Mouse (Mus musculus) hindlimb bud, embryonic 11.5 days (tissue): ENCODE data around the gene Pdk2.

ENCODE experiments used
- DNase-seq: peaks from one replicate; pipeline ENCODE4 v3.0.0-alpha.2; 2012; ENCODE audit warnings: low read depth, low spot score; ENCODE audit errors: extremely low spot score

Pdk2 gene

GRCm38 (mm10) chr11:95041139-95041609, at the start of gene Pdk2:
Gene Pdk2 (minus strand): TSS chr11:95041354.
- peak; percentile 93 for DNase-seq

- DNase-seq, result no peak
Observed at GRCm38 (mm10) chr11:95088857-95089779, 48.0 kb upstream of the Pdk2 start.

GRCm38 (mm10) chr11:95088286-95088685, 47.1 kb upstream of the Pdk2 start:
- no peak for DNase-seq

GRCm38 (mm10) chr11:95087301-95088228, 46.4 kb upstream of the Pdk2 start:
- no peak for DNase-seq

- no peak for DNase-seq
Observed at GRCm38 (mm10) chr11:95086229-95086628, 45.1 kb upstream of the Pdk2 start.

GRCm38 (mm10) chr11:95085710-95086109, 44.6 kb upstream of the Pdk2 start:
- DNase-seq, result no peak

GRCm38 (mm10) chr11:95084811-95085382, 43.7 kb upstream of the Pdk2 start:
- no peak for DNase-seq

- DNase-seq, result no peak
Observed at GRCm38 (mm10) chr11:95084175-95084574, 43.0 kb upstream of the Pdk2 start.

GRCm38 (mm10) chr11:95082896-95083295, 41.7 kb upstream of the Pdk2 start:
- no peak for DNase-seq

GRCm38 (mm10) chr11:95080783-95081182, 39.6 kb upstream of the Pdk2 start:
- DNase-seq, result no peak

- no peak for DNase-seq
Observed at GRCm38 (mm10) chr11:95079256-95079875, 38.2 kb upstream of the Pdk2 start.

GRCm38 (mm10) chr11:95077956-95078355, 36.8 kb upstream of the Pdk2 start:
- no peak for DNase-seq

- DNase-seq, result no peak
Observed at GRCm38 (mm10) chr11:95076536-95077111, 35.5 kb upstream of the Pdk2 start, which contains the start of gene Itga3. Gene Itga3 (minus strand): TSS chr11:95076801.

GRCm38 (mm10) chr11:95076041-95076535, 34.9 kb upstream of the Pdk2 start:
- DNase-seq, result no peak

GRCm38 (mm10) chr11:95075197-95076040, 34.3 kb upstream of the Pdk2 start:
- no peak for DNase-seq

- no peak for DNase-seq
Observed at GRCm38 (mm10) chr11:95074694-95075093, 33.5 kb upstream of the Pdk2 start.

- DNase-seq, result no peak
Observed at GRCm38 (mm10) chr11:95073835-95074234, 32.7 kb upstream of the Pdk2 start.

GRCm38 (mm10) chr11:95072804-95073203, 31.6 kb upstream of the Pdk2 start:
- DNase-seq, result no peak

GRCm38 (mm10) chr11:95072136-95072535, 31.0 kb upstream of the Pdk2 start:
- DNase-seq, result no peak
